Mouse (Mus musculus): Measurements from ENCODE around the gene Mamdc4.

Gene Mamdc4

GRCm38 (mm10) chr2:25582466-25583119 lies 7.9 kb upstream of the Mamdc4 start:
- DNase-seq: no peak

GRCm38 (mm10) chr2:25581901-25582301 lies 7.3 kb upstream of the Mamdc4 start:
- no peak for DNase-seq

- peak; percentile 67 for DNase-seq
Observed at GRCm38 (mm10) chr2:25581294-25581864, 6.7 kb upstream of the Mamdc4 start, which contains the start of gene Ajm1. Gene Ajm1 (minus strand): TSS chr2:25581757.

GRCm38 (mm10) chr2:25580621-25581101 lies 6.0 kb upstream of the Mamdc4 start:
- no peak for DNase-seq

GRCm38 (mm10) chr2:25579737-25580460 lies 5.3 kb upstream of the Mamdc4 start:
- peak; percentile 66 for DNase-seq

- no peak for DNase-seq
Observed at GRCm38 (mm10) chr2:25578796-25579736, 4.4 kb upstream of the Mamdc4 start.

- no peak for DNase-seq
Observed at GRCm38 (mm10) chr2:25577951-25578795, 3.5 kb upstream of the Mamdc4 start.

- no peak for DNase-seq
Observed at GRCm38 (mm10) chr2:25576965-25577891, 2.6 kb upstream of the Mamdc4 start.

GRCm38 (mm10) chr2:25576028-25576850 lies 1.6 kb upstream of the Mamdc4 start:
- DNase-seq: no peak

- peak; percentile 36 for DNase-seq
Observed at GRCm38 (mm10) chr2:25575432-25576027, 885 bp upstream of the Mamdc4 start.

GRCm38 (mm10) chr2:25574136-25574535 lies 509 bp downstream of the Mamdc4 start:
- DNase-seq: no peak

GRCm38 (mm10) chr2:25573068-25573467 lies 1.6 kb downstream of the Mamdc4 start:
- no peak for DNase-seq

GRCm38 (mm10) chr2:25571221-25571620 lies 3.4 kb downstream of the Mamdc4 start:
- no peak for DNase-seq

- DNase-seq: no peak
Observed at GRCm38 (mm10) chr2:25569323-25569722, 5.3 kb downstream of the Mamdc4 start.

GRCm38 (mm10) chr2:25568473-25569019 lies 6.1 kb downstream of the Mamdc4 start:
- no peak for DNase-seq

- no peak for DNase-seq
Observed at GRCm38 (mm10) chr2:25566558-25566957, 8.1 kb downstream of the Mamdc4 start.

- DNase-seq: no peak
Observed at GRCm38 (mm10) chr2:25565741-25566140, 8.9 kb downstream of the Mamdc4 start.

GRCm38 (mm10) chr2:25561946-25562345 lies 12.7 kb downstream of the Mamdc4 start:
- no peak for DNase-seq

- no peak for DNase-seq
Observed at GRCm38 (mm10) chr2:25560551-25560950, 14.1 kb downstream of the Mamdc4 start.

All from kidney, adult 9 months (tissue).